Mouse (Mus musculus) MEL (cell line): ENCODE data around the gene Anapc13. TPM values are rescaled to one million over a fixed set of nuclear protein-coding genes. Genes with fewer than 3 reads are reported as not detected.

ENCODE experiments used
- DNase-seq: peaks from one replicate; pipeline ENCODE4 v3.0.0; 2011; ENCODE audit warnings: low read depth, low spot score
- H3K27ac ChIP-seq: 2 replicates; pipeline ENCODE4 v1.5.1; 2012; ENCODE audit warnings: low read depth, mild to moderate bottlenecking, control low read depth, low read length, moderate library complexity; ENCODE audit not compliant: control insufficient read depth
- H3K27me3 ChIP-seq, 2 experiments: fragments of 150-350 bp in 1 of 2; sonication (generic) in 1 of 2; 2 replicates each; pipeline ENCODE4 v1.6.1; 2012; ENCODE audit warnings: low read length in 2 of 2, mild to moderate bottlenecking in 2 of 2, improper control_type of control experiment in 1 of 2, moderate library complexity in 1 of 2; ENCODE audit not compliant: insufficient read depth in 2 of 2, control insufficient read depth in 1 of 2
- H3K36me3 ChIP-seq, 2 experiments: 2 replicates each; pipeline ENCODE4 v1.6.1; 2012 to 2014; ENCODE audit warnings: low read length in 2 of 2, improper control_type of control experiment in 1 of 2, inconsistent platforms in 1 of 2, mild to moderate bottlenecking in 1 of 2; ENCODE audit not compliant: insufficient read depth in 2 of 2, control insufficient read depth in 1 of 2
- H3K4me1 ChIP-seq, 2 experiments: fragments of 150-350 bp in 1 of 2; sonication (generic) in 1 of 2; 2 replicates each; pipeline ENCODE4 v1.6.1; 2012; ENCODE audit warnings: low read length in 2 of 2, improper control_type of control experiment in 1 of 2, mild to moderate bottlenecking in 1 of 2; ENCODE audit not compliant: insufficient read depth in 2 of 2, control insufficient read depth in 1 of 2
- H3K4me3 ChIP-seq, 2 experiments: fragments of 150-350 bp in 1 of 2; sonication (generic) in 1 of 2; 2 replicates each; pipeline ENCODE4 v1.5.1; 2012; ENCODE audit warnings: low read depth in 2 of 2, low read length in 2 of 2, mild to moderate bottlenecking in 2 of 2, moderate library complexity in 2 of 2, control low read depth in 1 of 2, improper control_type of control experiment in 1 of 2; ENCODE audit not compliant: control insufficient read depth in 1 of 2, insufficient read depth in 1 of 2
- H3K79me2 ChIP-seq: 2 replicates; pipeline ENCODE4 v1.6.1; 2012; ENCODE audit warnings: mild to moderate bottlenecking, low read length, moderate library complexity; ENCODE audit not compliant: control insufficient read depth, poor library complexity, insufficient read depth
- H3K9ac ChIP-seq: 2 replicates; pipeline ENCODE4 v1.6.1; 2012; ENCODE audit warnings: low read depth, mild to moderate bottlenecking, control low read depth, low read length, moderate library complexity; ENCODE audit not compliant: control insufficient read depth, poor library complexity, severe bottlenecking
- H3K9me3 ChIP-seq: fragments of 150-350 bp; sonication (generic); replicated peaks from 2 replicates; pipeline ENCODE4 v1.6.1; 2012; ENCODE audit warnings: mild to moderate bottlenecking, low read length, improper control_type of control experiment, moderate library complexity; ENCODE audit not compliant: insufficient read depth
- BHLHE40 ChIP-seq: IDR thresholded peaks from 2 replicates; pipeline ENCODE4 v1.6.1; 2012; ENCODE audit warnings: low read depth, mild to moderate bottlenecking, inconsistent platforms, low read length, improper control_type of control experiment, borderline replicate concordance
- CHD1 ChIP-seq: IDR thresholded peaks from 2 replicates; pipeline ENCODE4 v1.6.1; 2012; ENCODE audit warnings: low read depth, mild to moderate bottlenecking, inconsistent platforms, low read length, improper control_type of control experiment
- CHD2 ChIP-seq: IDR thresholded peaks from 2 replicates; pipeline ENCODE4 v1.6.1; 2011; ENCODE audit warnings: low read length, improper control_type of control experiment
- CTCF ChIP-seq, 3 experiments: IDR thresholded peaks in 2 of 3; conservative IDR thresholded peaks in 1 of 3; 2 replicates each; pipeline ENCODE4 v1.5.1; 2011 to 2012; ENCODE audit warnings: low read length in 3 of 3, low read depth in 2 of 3, mild to moderate bottlenecking in 2 of 3, improper control_type of control experiment in 1 of 3, inconsistent platforms in 1 of 3, mixed read lengths in 1 of 3, moderate library complexity in 1 of 3; ENCODE audit not compliant: control insufficient read depth in 1 of 3, insufficient read depth in 1 of 3, poor library complexity in 1 of 3, severe bottlenecking in 1 of 3
- E2F4 ChIP-seq: IDR thresholded peaks from 2 replicates; pipeline ENCODE4 v1.6.1; 2011; ENCODE audit warnings: low read depth, low read length, improper control_type of control experiment, borderline replicate concordance
- EP300 ChIP-seq, 2 experiments: IDR thresholded peaks; 2 replicates each; pipeline ENCODE4 v1.6.1; 2011; ENCODE audit warnings: improper control_type of control experiment in 2 of 2, low read length in 2 of 2, low read depth in 1 of 2, mild to moderate bottlenecking in 1 of 2
- GATA1 ChIP-seq: IDR thresholded peaks from 2 replicates; pipeline ENCODE4 v1.6.1; 2011; ENCODE audit warnings: low read depth, low read length, improper control_type of control experiment
- HCFC1 ChIP-seq: IDR thresholded peaks from 2 replicates; pipeline ENCODE4 v1.6.1; 2012; ENCODE audit warnings: low read depth, mild to moderate bottlenecking, inconsistent platforms, low read length, improper control_type of control experiment, moderate library complexity
- JUND ChIP-seq: IDR thresholded peaks from 2 replicates; pipeline ENCODE4 v1.6.1; 2011; ENCODE audit warnings: low read depth, mild to moderate bottlenecking, improper control_type of control experiment, low read length
- MAFK ChIP-seq: IDR thresholded peaks from 2 replicates; pipeline ENCODE4 v1.6.1; 2011; ENCODE audit warnings: low read depth, mild to moderate bottlenecking, low read length, improper control_type of control experiment, borderline replicate concordance
- MAX ChIP-seq: IDR thresholded peaks from 2 replicates; pipeline ENCODE4 v1.6.1; 2011; ENCODE audit warnings: low read length, improper control_type of control experiment
- MEF2A ChIP-seq: IDR thresholded peaks from 2 replicates; pipeline ENCODE4 v1.6.1; 2014; ENCODE audit warnings: low read depth, mild to moderate bottlenecking, inconsistent platforms, low read length, improper control_type of control experiment; ENCODE audit not compliant: poor library complexity, insufficient replicate concordance, severe bottlenecking; ENCODE audit errors: extremely low read depth
- MYC ChIP-seq: IDR thresholded peaks from 2 replicates; pipeline ENCODE4 v1.6.1; 2011; ENCODE audit warnings: low read depth, mild to moderate bottlenecking, low read length, improper control_type of control experiment, moderate library complexity
- NRF1 ChIP-seq: IDR thresholded peaks from 2 replicates; pipeline ENCODE4 v1.6.1; 2014; ENCODE audit warnings: low read depth, mild to moderate bottlenecking, inconsistent platforms, low read length, improper control_type of control experiment, moderate library complexity; ENCODE audit not compliant: poor library complexity, insufficient read depth, severe bottlenecking
- POLR2A ChIP-seq, 2 experiments: IDR thresholded peaks; 2 replicates each; pipeline ENCODE4 v1.6.1; 2011 to 2012; ENCODE audit warnings: low read length in 2 of 2, mild to moderate bottlenecking in 2 of 2, control low read depth in 1 of 2, improper control_type of control experiment in 1 of 2, low read depth in 1 of 2, moderate library complexity in 1 of 2; ENCODE audit not compliant: control insufficient read depth in 1 of 2, insufficient read depth in 1 of 2, poor library complexity in 1 of 2
- POLR2AphosphoS5 ChIP-seq: IDR thresholded peaks from 2 replicates; pipeline ENCODE4 v1.6.1; 2012; ENCODE audit warnings: low read depth, borderline replicate concordance, mild to moderate bottlenecking, inconsistent platforms, low read length, moderate library complexity, mixed read lengths
- SMC3 ChIP-seq: IDR thresholded peaks from 2 replicates; pipeline ENCODE4 v1.6.1; 2011; ENCODE audit warnings: low read depth, low read length, improper control_type of control experiment
- TAL1 ChIP-seq: IDR thresholded peaks from 2 replicates; pipeline ENCODE4 v1.6.1; 2012; ENCODE audit warnings: mild to moderate bottlenecking, inconsistent platforms, low read length, moderate library complexity, mixed read lengths
- TBP ChIP-seq: IDR thresholded peaks from 2 replicates; pipeline ENCODE4 v1.8.0; 2011; ENCODE audit warnings: low read depth, low read length, improper control_type of control experiment
- TCF12 ChIP-seq: IDR thresholded peaks from 2 replicates; pipeline ENCODE4 v1.6.1; 2014; ENCODE audit warnings: low read depth, mild to moderate bottlenecking, inconsistent platforms, low read length, improper control_type of control experiment, moderate library complexity
- USF1 ChIP-seq: IDR thresholded peaks from 2 replicates; pipeline ENCODE4 v1.6.1; 2014; ENCODE audit warnings: low read depth, mild to moderate bottlenecking, inconsistent platforms, low read length, improper control_type of control experiment, moderate library complexity
- USF2 ChIP-seq, 2 experiments: IDR thresholded peaks; 2 replicates each; pipeline ENCODE4 v1.6.1; 2011 to 2012; ENCODE audit warnings: improper control_type of control experiment in 2 of 2, low read length in 2 of 2, borderline replicate concordance in 1 of 2, inconsistent platforms in 1 of 2, low read depth in 1 of 2, mild to moderate bottlenecking in 1 of 2; ENCODE audit not compliant: insufficient read depth in 1 of 2
- ZC3H11A ChIP-seq: IDR thresholded peaks from 2 replicates; pipeline ENCODE4 v1.6.1; 2012; ENCODE audit warnings: low read depth, mild to moderate bottlenecking, inconsistent platforms, low read length, improper control_type of control experiment
- ZKSCAN1 ChIP-seq: IDR thresholded peaks from 2 replicates; pipeline ENCODE4 v1.6.1; 2012; ENCODE audit warnings: low read depth, mild to moderate bottlenecking, inconsistent platforms, low read length, improper control_type of control experiment, moderate library complexity
- ZMIZ1 ChIP-seq: IDR thresholded peaks from 2 replicates; pipeline ENCODE4 v1.6.1; 2012; ENCODE audit warnings: low read depth, mild to moderate bottlenecking, inconsistent platforms, low read length, improper control_type of control experiment, moderate library complexity
- polyA plus RNA-seq, 2 experiments: library from polyadenylated mRNA; stranded (reverse) in 1 of 2; unstranded in 1 of 2; fragments of >175 nt in 1 of 2; fragments of >200 nt in 1 of 2; gene quantifications; 2 replicates each; pipeline versions ENCODE4 v1.2.1 to v1.2.4; 2012; ENCODE audit warnings: low replicate concordance in 2 of 2, low read depth in 1 of 2; ENCODE audit not compliant: insufficient read length in 2 of 2, insufficient read depth in 1 of 2, missing spikeins in 1 of 2
- total RNA-seq: library from RNA; depleted of rRNA; stranded (reverse); fragments of 300-350 nt; gene quantifications from 2 replicates; pipeline ENCODE4 v1.2.3, GENCODE M21; 2012

Anapc13 gene
- total and polyA plus RNA-seq, 3 experiments: 89.9 to 113 TPM; not detected in 1

GRCm38 (mm10) chr9:102615071-102615470, 11.0 kb upstream of the Anapc13 start:
- H3K79me2 ChIP-seq: no peaks in the 10 kb centered on the region
- TF ChIP-seq MYC: no peak
- TF ChIP-seq TCF12: no peak
- TF ChIP-seq USF1: no peak
- no peak for TF ChIP-seq HCFC1
- TF ChIP-seq GATA1: no peak
- TF ChIP-seq NRF1: no peak
- TF ChIP-seq POLR2A (IDR thresholded peaks at IDR 0.05; ENCODE audit: control insufficient read depth in 1 of 2, insufficient read depth in 1 of 2, low read depth in 1 of 2, low read length in 2 of 2, poor library complexity in 1 of 2): no peak
- TF ChIP-seq MAX: no peak
- no peak for TF ChIP-seq CHD2
- TF ChIP-seq BHLHE40: no peak
- TF ChIP-seq TAL1: no peak
- no peak for TF ChIP-seq EP300 (IDR thresholded peaks at IDR 0.05; ENCODE audit: low read depth in 1 of 2, low read length in 2 of 2)
- no peak for TF ChIP-seq POLR2AphosphoS5
- TF ChIP-seq SMC3: no peak
- no peak for TF ChIP-seq MAFK
- no peak for TF ChIP-seq USF2 (IDR thresholded peaks at IDR 0.05; ENCODE audit: borderline replicate concordance in 1 of 2, insufficient read depth in 1 of 2, low read depth in 1 of 2, low read length in 2 of 2)
- no peak for TF ChIP-seq ZMIZ1
- TF ChIP-seq CTCF (IDR thresholded peaks at IDR 0.05 in 2 of 3, conservative IDR thresholded peaks at IDR 0.05 in 1 of 3; ENCODE audit: control insufficient read depth in 1 of 3, insufficient read depth in 1 of 3, low read depth in 2 of 3, low read length in 3 of 3, poor library complexity in 1 of 3, severe bottlenecking in 1 of 3): no peak
- no peak for TF ChIP-seq CHD1
- no peak overlapping the region for H3K27ac ChIP-seq
- no peaks in the 10 kb centered on the region for H3K4me1 ChIP-seq
- no peak for DNase-seq
- peaks cover 0 to 2% of the 10 kb centered on the region in 2 experiments; a peak in 1 of 4 replicates for H3K36me3 ChIP-seq
- no peak overlapping the region for H3K4me3 ChIP-seq
- no peaks in the 10 kb centered on the region for H3K27me3 ChIP-seq
- no peaks in the 10 kb centered on the region for H3K9me3 ChIP-seq
- no peak overlapping the region for H3K9ac ChIP-seq

GRCm38 (mm10) chr9:102616267-102616666, 9.8 kb upstream of the Anapc13 start:
- no peak overlapping the region for H3K4me3 ChIP-seq
- no peak for TF ChIP-seq E2F4
- no peak for TF ChIP-seq USF2 (IDR thresholded peaks at IDR 0.05; ENCODE audit: borderline replicate concordance in 1 of 2, insufficient read depth in 1 of 2, low read depth in 1 of 2, low read length in 2 of 2)
- TF ChIP-seq JUND: no peak
- no peak for TF ChIP-seq CHD2
- TF ChIP-seq ZKSCAN1: no peak
- TF ChIP-seq POLR2AphosphoS5: no peak
- TF ChIP-seq ZC3H11A: no peak
- TF ChIP-seq TBP: no peak
- no peak for TF ChIP-seq MEF2A
- no peak for TF ChIP-seq BHLHE40
- no peak for TF ChIP-seq POLR2A (IDR thresholded peaks at IDR 0.05; ENCODE audit: control insufficient read depth in 1 of 2, insufficient read depth in 1 of 2, low read depth in 1 of 2, low read length in 2 of 2, poor library complexity in 1 of 2)
- no peak for DNase-seq
- no peak overlapping the region for H3K27ac ChIP-seq
- H3K27me3 ChIP-seq: no peaks in the 10 kb centered on the region
- no peaks in the 10 kb centered on the region for H3K9me3 ChIP-seq
- H3K36me3 ChIP-seq: peaks cover 0 to 2% of the 10 kb centered on the region in 2 experiments; a peak in 1 of 4 replicates
- no peaks in the 10 kb centered on the region for H3K79me2 ChIP-seq
- no peak overlapping the region for H3K9ac ChIP-seq
- no peaks in the 10 kb centered on the region for H3K4me1 ChIP-seq
